Mouse (Mus musculus): ENCODE measurements around the gene Khsrp.

Khsrp gene

GRCm38 (mm10) chr17:56985656-56986055 is 45.7 kb downstream of the Khsrp start:
- no peak for DNase-seq

DNA sequence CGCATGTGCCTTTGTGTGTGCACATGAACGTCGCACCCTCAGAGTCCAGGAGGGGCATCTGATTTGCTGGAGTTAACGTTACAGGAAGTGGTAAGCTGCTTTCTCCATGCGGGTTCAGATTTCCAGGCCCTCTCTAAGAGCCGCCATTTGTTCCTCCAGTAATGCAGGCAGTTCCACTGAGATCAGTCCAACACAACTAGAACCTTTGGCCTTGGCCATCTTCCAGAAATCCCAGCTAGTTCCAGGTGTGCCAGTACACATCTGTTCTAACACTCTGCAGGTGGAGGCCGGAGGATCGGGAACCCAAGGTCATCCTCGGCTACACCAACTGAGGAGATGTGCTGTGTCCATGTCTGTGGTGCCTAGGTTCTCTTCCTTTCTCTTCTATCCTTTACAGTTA is 46.4 kb downstream of the Khsrp start:
- DNase-seq, result no peak

DNA sequence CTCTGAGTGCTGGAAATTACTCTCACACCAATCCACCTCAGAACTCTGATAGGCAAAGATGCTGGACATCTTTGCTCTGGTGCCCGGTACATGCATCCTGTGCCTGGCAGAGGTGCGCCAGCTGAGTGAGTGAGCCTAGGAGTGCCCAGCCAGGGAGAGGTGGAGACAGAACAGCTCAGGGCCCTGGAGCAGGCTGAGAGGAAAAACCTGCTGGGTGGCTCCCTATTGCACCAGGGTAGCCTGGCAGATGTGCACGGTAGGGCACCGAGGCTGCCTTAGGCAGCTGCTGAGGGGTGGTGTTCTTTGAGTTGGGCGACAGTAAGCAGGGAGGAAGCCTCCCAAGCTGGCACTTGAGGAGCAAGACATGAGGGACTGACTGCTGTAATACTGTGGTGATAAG is 49.3 kb downstream of the Khsrp start, which contains the start of gene Acer1:
TSS of gene Acer1 (minus strand) at position 114 of the 400 bp plus-strand sequence.
- no peak for DNase-seq

DNA sequence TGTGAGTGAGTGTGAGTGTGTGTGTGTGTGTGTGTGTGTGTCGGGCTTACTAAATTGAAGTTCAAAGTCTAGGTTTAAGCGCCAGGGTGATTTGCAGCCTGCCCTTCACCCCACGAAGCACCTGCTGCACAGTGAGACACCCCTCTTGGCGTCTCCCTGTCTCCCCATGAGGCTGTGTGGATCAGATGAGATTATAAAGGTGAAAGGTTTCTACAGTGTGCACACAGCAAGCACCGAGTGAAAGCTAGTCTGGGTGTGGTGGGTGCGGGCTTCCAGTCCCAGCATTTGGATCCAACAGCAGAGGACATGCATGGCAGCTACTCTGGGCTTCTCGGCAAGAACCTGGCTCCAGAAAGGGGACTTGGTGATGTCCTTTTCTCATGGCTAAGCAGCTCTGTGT is 50.3 kb downstream of the Khsrp start:
- DNase-seq, result no peak

DNA sequence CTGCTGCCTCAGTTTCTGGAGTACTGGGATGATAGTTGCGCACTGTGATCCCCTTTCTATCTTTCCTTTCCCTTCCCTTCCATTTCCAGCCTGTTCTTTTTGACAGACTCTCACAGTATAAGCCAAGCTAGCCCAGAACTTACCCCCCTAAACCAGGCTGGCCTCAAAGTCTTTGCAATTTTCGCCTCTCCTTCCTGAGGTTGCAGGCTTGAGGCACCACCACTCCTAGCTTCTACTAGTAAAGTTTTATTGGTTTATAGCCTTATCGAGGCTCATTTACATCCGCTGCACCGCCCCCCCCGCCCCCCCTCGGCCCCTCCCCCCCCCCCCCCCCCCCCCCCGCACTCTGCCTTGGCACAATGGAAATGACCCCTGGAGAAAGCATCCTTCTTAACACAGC is 51.8 kb downstream of the Khsrp start:
- no peak for DNase-seq

GRCm38 (mm10) chr17:56976531-56977390 is 54.6 kb downstream of the Khsrp start:
- DNase-seq, result no peak

DNA sequence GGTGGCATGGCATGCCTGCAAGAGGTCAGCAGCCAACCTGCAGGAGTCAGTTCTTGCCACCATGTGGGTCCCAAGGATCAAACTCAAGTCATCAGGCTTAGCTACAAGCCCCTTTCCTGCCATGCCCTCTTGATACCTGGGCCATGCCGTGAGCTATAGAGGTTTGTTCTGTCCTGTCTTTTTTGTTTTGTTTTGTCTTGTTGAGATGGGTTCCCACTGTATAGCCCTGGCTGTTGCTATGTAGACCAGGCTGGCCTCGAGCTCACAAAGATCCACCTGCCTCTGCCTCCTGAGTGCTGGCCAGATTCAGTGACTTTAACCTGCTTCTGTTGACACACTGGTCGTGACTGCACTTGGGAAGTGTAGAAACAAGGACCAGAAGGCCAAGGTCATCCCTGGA is 55.9 kb downstream of the Khsrp start:
- DNase-seq, result no peak

- DNase-seq, result no peak
Observed at GRCm38 (mm10) chr17:56974708-56975240, 56.5 kb downstream of the Khsrp start.

- DNase-seq, result no peak
Observed at GRCm38 (mm10) chr17:56973956-56974707, 57.2 kb downstream of the Khsrp start.
